Mouse (Mus musculus): ENCODE data around the gene Csrnp3. TPM values are rescaled to one million over a fixed set of nuclear protein-coding genes. Genes with fewer than 3 reads are reported as not detected.

The Csrnp3 gene
- polyA plus RNA-seq, 2 experiments = 2.8 to 3.6 TPM

- Histone ChIP-seq H3K4me1 (ENCODE audit: control insufficient read depth, insufficient read depth, low read length) (no peaks in the 10 kb centered on the region), H3K36me3 (ENCODE audit: control insufficient read depth, insufficient read depth, low read length) (no peaks in the 10 kb centered on the region), H3K4me3 (replicated peaks; ENCODE audit: low read length) (no peak overlapping the region), H3K9ac (ENCODE audit: low read depth, low read length, severe bottlenecking) (no peak overlapping the region), H3K27me3 (ENCODE audit: control insufficient read depth, insufficient read depth, low read length) (no peaks in the 10 kb centered on the region), H3K27ac (replicated peaks; ENCODE audit: low read depth, low read length) (no peak overlapping the region), H3K4me2 (replicated peaks; ENCODE audit: low read depth, low read length, severe bottlenecking) (no peak overlapping the region), H3K9me3 (ENCODE audit: control insufficient read depth, low read length) (no peaks in the 10 kb centered on the region)
- TF ChIP-seq POLR2A (IDR thresholded peaks at IDR 0.05; ENCODE audit: borderline replicate concordance, extremely low read depth, insufficient read depth, insufficient read length) = no peak
- peak; percentile 10 for DNase-seq (ENCODE audit: low spot score)
- 75% methylated on average over 9 of the region's 9 CpGs for WGBS
- ATAC-seq (ENCODE audit: low FRiP score, low read depth) = peak; percentile 63; the same call in 1 of the 2 replicates
These were observed 189.5 kb downstream of the Csrnp3 start for GRCm38 (mm10) chr2:66034907-66035679.

GRCm38 (mm10) chr2:66040611-66041010 is 195.0 kb downstream of the Csrnp3 start:
- H3K27ac ChIP-seq (replicated peaks; ENCODE audit: low read depth, low read length) = no peak overlapping the region

GRCm38 (mm10) chr2:66041203-66041916 is 195.8 kb downstream of the Csrnp3 start:
- Histone ChIP-seq H3K4me1 (ENCODE audit: control insufficient read depth, insufficient read depth, low read length) (0 out of 2 replicates have a peak, but pooled peaks cover 2% of the 10 kb centered on the region), H3K27ac (replicated peaks; ENCODE audit: low read depth, low read length) (0 out of 2 replicates have a peak overlapping the region, but pooled peaks have one; percentile 20), H3K27me3 (ENCODE audit: control insufficient read depth, insufficient read depth, low read length) (no peaks in the 10 kb centered on the region), H3K9me3 (ENCODE audit: control insufficient read depth, low read length) (no peaks in the 10 kb centered on the region), H3K4me2 (replicated peaks; ENCODE audit: low read depth, low read length, severe bottlenecking) (no peak overlapping the region), H3K4me3 (replicated peaks; ENCODE audit: low read length) (no peak overlapping the region), H3K9ac (ENCODE audit: low read depth, low read length, severe bottlenecking) (no peak overlapping the region), H3K36me3 (ENCODE audit: control insufficient read depth, insufficient read depth, low read length) (no peaks in the 10 kb centered on the region)
- 85% methylated on average over 21 of the region's 21 CpGs for WGBS
- DNase-seq (ENCODE audit: low spot score) (no peak), ATAC-seq (ENCODE audit: low FRiP score, low read depth) (no peak; the same call in 1 of the 2 replicates)
- TF ChIP-seq POLR2A (IDR thresholded peaks at IDR 0.05; ENCODE audit: borderline replicate concordance, extremely low read depth, insufficient read depth, insufficient read length) = no peak

More at GRCm38 (mm10) chr2:66040611-66041010, 195.0 kb downstream of the Csrnp3 start:
- Histone ChIP-seq H3K36me3 (ENCODE audit: control insufficient read depth, insufficient read depth, low read length) (no peaks in the 10 kb centered on the region), H3K4me3 (replicated peaks; ENCODE audit: low read length) (no peak overlapping the region), H3K27me3 (ENCODE audit: control insufficient read depth, insufficient read depth, low read length) (no peaks in the 10 kb centered on the region), H3K4me2 (replicated peaks; ENCODE audit: low read depth, low read length, severe bottlenecking) (no peak overlapping the region), H3K4me1 (ENCODE audit: control insufficient read depth, insufficient read depth, low read length) (0 out of 2 replicates have a peak, but pooled peaks cover 2% of the 10 kb centered on the region), H3K9me3 (ENCODE audit: control insufficient read depth, low read length) (no peaks in the 10 kb centered on the region), H3K9ac (ENCODE audit: low read depth, low read length, severe bottlenecking) (no peak overlapping the region)
- no peak for ATAC-seq (ENCODE audit: low FRiP score, low read depth)
- no peak for TF ChIP-seq POLR2A (IDR thresholded peaks at IDR 0.05; ENCODE audit: borderline replicate concordance, extremely low read depth, insufficient read depth, insufficient read length)
- DNase-seq (ENCODE audit: low spot score) = no peak

GRCm38 (mm10) chr2:66041917-66042419 is 196.4 kb downstream of the Csrnp3 start:
- no peaks in the 10 kb centered on the region for H3K27me3 ChIP-seq (ENCODE audit: control insufficient read depth, insufficient read depth, low read length)
- H3K9me3 ChIP-seq (ENCODE audit: control insufficient read depth, low read length) = no peaks in the 10 kb centered on the region
- WGBS = 40% methylated on average over 9 of the region's 9 CpGs
- 0 out of 2 replicates have a peak overlapping the region, but pooled peaks have one; percentile 20 for H3K27ac ChIP-seq (replicated peaks; ENCODE audit: low read depth, low read length)
- no peak overlapping the region for H3K4me3 ChIP-seq (replicated peaks; ENCODE audit: low read length)
- peak; percentile 60 for DNase-seq (ENCODE audit: low spot score)
- TF ChIP-seq POLR2A (IDR thresholded peaks at IDR 0.05; ENCODE audit: borderline replicate concordance, extremely low read depth, insufficient read depth, insufficient read length) = no peak
- ATAC-seq (ENCODE audit: low FRiP score, low read depth) = peak; percentile 83
- H3K4me2 ChIP-seq (replicated peaks; ENCODE audit: low read depth, low read length, severe bottlenecking) = no peak overlapping the region
- no peaks in the 10 kb centered on the region for H3K36me3 ChIP-seq (ENCODE audit: control insufficient read depth, insufficient read depth, low read length)
- 0 out of 2 replicates have a peak, but pooled peaks cover 2% of the 10 kb centered on the region for H3K4me1 ChIP-seq (ENCODE audit: control insufficient read depth, insufficient read depth, low read length)
- no peak overlapping the region for H3K9ac ChIP-seq (ENCODE audit: low read depth, low read length, severe bottlenecking)

All from limb, embryonic 14.5 days (tissue).